Mouse (Mus musculus) midbrain, embryonic 14.5 days (tissue): ENCODE measurements at regions not wholly inside any gene's neighbourhood (a gene's known extent, or its start where the extent isn't known, plus 50 kb on each side); places are given as distances from the start of the nearest gene placed in this dataset.
"Not testable (repeated sequence)": the region's sequence is repeated elsewhere in the genome, so short reads cannot be mapped to it uniquely, and the experiment has no call there.

ENCODE experiments used
- ATAC-seq: fragments of 200-750 bp; cut with Nextera tagmentation; 2 replicates; pipeline ENCODE4 v1.8.0; 2017; ENCODE audit warnings: moderate number of reproducible peaks, moderate library complexity; ENCODE audit not compliant: low FRiP score, low TSS enrichment
- DNase-seq: peaks from one replicate; pipeline ENCODE4 v3.0.0-alpha.2; 2015
- H3K27ac ChIP-seq: fragments of 300-500 bp; sonication (generic); replicated peaks from 2 replicates; pipeline ENCODE4 v1.5.1; 2014; ENCODE audit warnings: mild to moderate bottlenecking, low read depth, low read length, moderate library complexity
- H3K27me3 ChIP-seq: fragments of 300-500 bp; sonication (generic); 2 replicates; pipeline ENCODE4 v1.6.1; 2014; ENCODE audit warnings: low read length, control low read depth, mixed read lengths; ENCODE audit not compliant: control insufficient read depth, insufficient read depth
- H3K36me3 ChIP-seq: fragments of 300-500 bp; sonication (generic); 2 replicates; pipeline ENCODE4 v1.6.1; 2014; ENCODE audit warnings: low read length, control low read depth; ENCODE audit not compliant: control insufficient read depth, insufficient read depth
- H3K4me1 ChIP-seq: fragments of 300-500 bp; sonication (generic); 2 replicates; pipeline ENCODE4 v1.6.1; 2014; ENCODE audit warnings: mild to moderate bottlenecking, antibody characterized with exemption, low read length, control low read depth; ENCODE audit not compliant: control insufficient read depth, insufficient read depth
- H3K4me2 ChIP-seq: fragments of 300-500 bp; sonication (generic); 2 replicates; pipeline ENCODE4 v1.6.1; 2014; ENCODE audit warnings: mild to moderate bottlenecking, low read length, moderate library complexity
- H3K4me3 ChIP-seq: fragments of 300-500 bp; sonication (generic); replicated peaks from 2 replicates; pipeline ENCODE4 v1.5.1; 2014; ENCODE audit warnings: low read depth, low read length
- H3K9ac ChIP-seq: fragments of 300-500 bp; sonication (generic); replicated peaks from 2 replicates; pipeline ENCODE4 v1.6.1; 2014; ENCODE audit warnings: mild to moderate bottlenecking, low read length, moderate library complexity
- H3K9me3 ChIP-seq: fragments of 300-500 bp; sonication (generic); 2 replicates; pipeline ENCODE4 v1.6.1; 2016; ENCODE audit warnings: low read length, control low read depth, mixed read lengths; ENCODE audit not compliant: control insufficient read depth
- WGBS: fragments of 180-500 bp; shearing (Covaris S2); extraction: QIAGEN DNeasy Blood & Tissue Kit; methylation state at CpG from one replicate; pipeline ENCODE4 v1.1.7; 2014; 5-methylcytosine and 5-hydroxymethylcytosine counted together

GRCm38 (mm10) chr16:9084581-9084980 lies 254.7 kb downstream of the 1810013L24Rik start:
- ATAC-seq: no peak
- H3K4me1 ChIP-seq: no peaks in the 10 kb centered on the region
- 86% methylated on average over 1 of the region's 1 CpGs for WGBS

GRCm38 (mm10) chr16:9085133-9085532 lies 255.2 kb downstream of the 1810013L24Rik start:
- no peak overlapping the region for H3K9ac ChIP-seq
- no peak for DNase-seq
- WGBS: 47% methylated on average over 1 of the region's 1 CpGs
- no peaks in the 10 kb centered on the region for H3K27me3 ChIP-seq
- no peak overlapping the region for H3K4me3 ChIP-seq
- no peaks in the 10 kb centered on the region for H3K4me1 ChIP-seq
- ATAC-seq: no peak
- no peak overlapping the region for H3K4me2 ChIP-seq
- no peaks in the 10 kb centered on the region for H3K36me3 ChIP-seq
- H3K9me3 ChIP-seq: no peaks in the 10 kb centered on the region
- H3K27ac ChIP-seq: no peak overlapping the region

More at GRCm38 (mm10) chr16:9084581-9084980, 254.7 kb downstream of the 1810013L24Rik start:
- Histone ChIP-seq H3K27ac (no peak overlapping the region), H3K9ac (no peak overlapping the region), H3K4me3 (no peak overlapping the region), H3K27me3 (no peaks in the 10 kb centered on the region), H3K36me3 (no peaks in the 10 kb centered on the region), H3K4me2 (no peak overlapping the region), H3K9me3 (no peaks in the 10 kb centered on the region)
- no peak for DNase-seq

- DNase-seq (no peak), ATAC-seq (no peak)
- Histone ChIP-seq H3K4me3 (no peak overlapping the region), H3K9me3 (no peaks in the 10 kb centered on the region), H3K36me3 (no peaks in the 10 kb centered on the region), H3K9ac (no peak overlapping the region), H3K4me2 (no peak overlapping the region), H3K4me1 (no peaks in the 10 kb centered on the region), H3K27ac (no peak overlapping the region), H3K27me3 (no peaks in the 10 kb centered on the region)
- 91% methylated on average over 5 of the region's 5 CpGs for WGBS
Observed at GRCm38 (mm10) chr16:9085977-9086376, 256.1 kb downstream of the 1810013L24Rik start.

GRCm38 (mm10) chr16:9091790-9092189 lies 261.9 kb downstream of the 1810013L24Rik start:
- no peak for ATAC-seq
- WGBS: 74% methylated on average over 6 of the region's 6 CpGs
- H3K4me3 ChIP-seq: no peak overlapping the region
- no peaks in the 10 kb centered on the region for H3K4me1 ChIP-seq
- H3K9me3 ChIP-seq: no peaks in the 10 kb centered on the region
- H3K36me3 ChIP-seq: no peaks in the 10 kb centered on the region
- H3K4me2 ChIP-seq: no peak overlapping the region
- no peak overlapping the region for H3K27ac ChIP-seq
- H3K27me3 ChIP-seq: no peaks in the 10 kb centered on the region
- no peak overlapping the region for H3K9ac ChIP-seq
- DNase-seq: no peak

GRCm38 (mm10) chr16:9092191-9092848 lies 262.4 kb downstream of the 1810013L24Rik start:
- Histone ChIP-seq H3K4me2 (no peak overlapping the region), H3K4me1 (no peaks in the 10 kb centered on the region), H3K9me3 (no peaks in the 10 kb centered on the region), H3K9ac (no peak overlapping the region), H3K27me3 (no peaks in the 10 kb centered on the region), H3K4me3 (no peak overlapping the region), H3K27ac (no peak overlapping the region), H3K36me3 (no peaks in the 10 kb centered on the region)
- WGBS: 7% methylated on average over 11 of the region's 11 CpGs
- DNase-seq: peak; percentile 23
- ATAC-seq: no peak

- WGBS: 63% methylated on average over 2 of the region's 2 CpGs
- DNase-seq: no peak
- no peaks in the 10 kb centered on the region for H3K27me3 ChIP-seq
Observed at GRCm38 (mm10) chr16:9093593-9093992, 263.7 kb downstream of the 1810013L24Rik start.

GRCm38 (mm10) chr16:9094201-9094600 lies 264.3 kb downstream of the 1810013L24Rik start:
- no peaks in the 10 kb centered on the region for H3K36me3 ChIP-seq
- H3K4me2 ChIP-seq: no peak overlapping the region
- no peaks in the 10 kb centered on the region for H3K4me1 ChIP-seq
- 65% methylated on average over 5 of the region's 5 CpGs for WGBS
- H3K4me3 ChIP-seq: no peak overlapping the region
- no peak overlapping the region for H3K9ac ChIP-seq
- H3K27ac ChIP-seq: no peak overlapping the region
- ATAC-seq: no peak
- no peaks in the 10 kb centered on the region for H3K9me3 ChIP-seq
- no peaks in the 10 kb centered on the region for H3K27me3 ChIP-seq
- DNase-seq: no peak

More at GRCm38 (mm10) chr16:9093593-9093992, 263.7 kb downstream of the 1810013L24Rik start:
- no peak overlapping the region for H3K4me2 ChIP-seq
- no peak overlapping the region for H3K27ac ChIP-seq
- no peaks in the 10 kb centered on the region for H3K36me3 ChIP-seq
- no peaks in the 10 kb centered on the region for H3K4me1 ChIP-seq
- no peaks in the 10 kb centered on the region for H3K9me3 ChIP-seq
- no peak for ATAC-seq
- H3K9ac ChIP-seq: no peak overlapping the region
- H3K4me3 ChIP-seq: no peak overlapping the region

- DNase-seq (no peak), ATAC-seq (no peak)
- Histone ChIP-seq H3K4me1 (no peaks in the 10 kb centered on the region), H3K4me3 (no peak overlapping the region), H3K36me3 (no peaks in the 10 kb centered on the region), H3K9ac (no peak overlapping the region), H3K27ac (no peak overlapping the region), H3K27me3 (no peaks in the 10 kb centered on the region), H3K9me3 (no peaks in the 10 kb centered on the region), H3K4me2 (no peak overlapping the region)
- WGBS: 96% methylated on average over 11 of the region's 11 CpGs
Observed at GRCm38 (mm10) chr16:9106211-9106610, 276.3 kb downstream of the 1810013L24Rik start.

- not testable (repeated sequence) for DNase-seq, H3K9ac ChIP-seq, ATAC-seq, H3K4me3 ChIP-seq, H3K27ac ChIP-seq, H3K27me3 ChIP-seq, H3K36me3 ChIP-seq, H3K4me1 ChIP-seq, H3K4me2 ChIP-seq, H3K9me3 ChIP-seq
- 95% methylated on average over 6 of the region's 8 CpGs for WGBS
Observed at GRCm38 (mm10) chr16:9106676-9107075, 276.8 kb downstream of the 1810013L24Rik start.
